Mouse (Mus musculus) E14TG2a.4 (cell line): Measurements from ENCODE around the gene Strip1.

ENCODE experiments used
- CTCF ChIP-seq: conservative IDR thresholded peaks from 2 replicates; pipeline ENCODE4 v1.5.1; 2014; ENCODE audit warnings: low read length
- NANOG ChIP-seq: IDR thresholded peaks from 2 replicates; pipeline ENCODE4 v1.6.1; 2014; ENCODE audit warnings: borderline replicate concordance, low read length, mixed read lengths

DNA sequence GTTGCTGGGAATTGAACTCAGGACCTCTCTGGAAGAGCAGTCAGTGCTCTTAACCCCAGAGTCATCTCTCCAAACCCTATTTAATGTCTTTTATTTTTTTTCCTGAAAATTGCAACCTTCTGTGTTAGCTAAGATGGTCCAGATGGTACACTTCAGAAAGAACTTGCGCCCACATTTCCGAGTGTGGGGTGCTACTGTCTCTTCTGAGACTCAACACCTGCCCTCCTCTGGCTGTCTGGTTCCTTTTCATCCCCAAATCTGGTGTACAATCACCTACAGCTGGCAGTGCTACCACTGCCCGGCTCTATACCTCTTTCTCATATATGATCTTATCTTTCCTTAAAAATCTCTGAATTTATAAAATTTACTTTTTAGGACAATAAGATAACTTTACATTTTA, 21.5 kb upstream of the Strip1 start:
- no peak for TF ChIP-seq CTCF
- no peak for TF ChIP-seq NANOG
